Mouse (Mus musculus) liver, postnatal 0 days (tissue): ENCODE measurements around the gene Acrbp. TPM values are rescaled to one million over a fixed set of nuclear protein-coding genes. Genes with fewer than 3 reads are reported as not detected.

ENCODE experiments used
- ATAC-seq: fragments of 200-750 bp; cut with Nextera tagmentation; 2 replicates; pipeline ENCODE4 v1.8.0; 2017; ENCODE audit warnings: mild to moderate bottlenecking, moderate library complexity
- DNase-seq: peaks from one replicate; pipeline ENCODE4 v3.0.0-alpha.2; 2016
- H3K27ac ChIP-seq: fragments of 300-500 bp; sonication (generic); 2 replicates; pipeline ENCODE4 v1.5.1; 2014; ENCODE audit warnings: antibody characterized with exemption, moderate library complexity, mild to moderate bottlenecking, low read depth
- H3K27me3 ChIP-seq: fragments of 300-500 bp; sonication (generic); 2 replicates; pipeline ENCODE4 v1.6.1; 2014; ENCODE audit warnings: low read length, control low read depth, mixed read lengths; ENCODE audit not compliant: insufficient read depth
- H3K36me3 ChIP-seq: fragments of 300-500 bp; sonication (generic); replicated peaks from 2 replicates; pipeline ENCODE4 v1.6.1; 2014; ENCODE audit warnings: mild to moderate bottlenecking, control low read depth, low read length, moderate library complexity, mixed read lengths; ENCODE audit not compliant: insufficient read depth
- H3K4me1 ChIP-seq: fragments of 300-500 bp; sonication (generic); 2 replicates; pipeline ENCODE4 v1.6.1; 2014; ENCODE audit warnings: antibody characterized with exemption, mild to moderate bottlenecking, control low read depth; ENCODE audit not compliant: insufficient read depth
- H3K4me2 ChIP-seq: fragments of 300-500 bp; sonication (generic); 2 replicates; pipeline ENCODE4 v1.6.1; 2014; ENCODE audit warnings: low read depth, mild to moderate bottlenecking, low read length, moderate library complexity, mixed read lengths
- H3K4me3 ChIP-seq: fragments of 300-500 bp; sonication (generic); 2 replicates; pipeline ENCODE4 v1.5.1; 2014; ENCODE audit warnings: low read depth, low read length
- H3K9ac ChIP-seq: fragments of 300-500 bp; sonication (generic); replicated peaks from 2 replicates; pipeline ENCODE4 v1.6.1; 2014; ENCODE audit warnings: mild to moderate bottlenecking, moderate library complexity
- H3K9me3 ChIP-seq: fragments of 300-500 bp; sonication (generic); 2 replicates; pipeline ENCODE4 v1.6.1; 2016; ENCODE audit warnings: mild to moderate bottlenecking, control low read depth, low read length, mixed read lengths
- CTCF ChIP-seq: sonication (generic); IDR thresholded peaks from 2 replicates; pipeline ENCODE4 v1.5.1; 2016; ENCODE audit warnings: antibody characterized with exemption, low read depth
- EP300 ChIP-seq: IDR thresholded peaks from 2 replicates; pipeline ENCODE4 v1.6.1; 2016; ENCODE audit warnings: antibody characterized with exemption, low read depth, mild to moderate bottlenecking
- WGBS: fragments of 180-500 bp; shearing (Covaris S2); extraction: QIAGEN DNeasy Blood & Tissue Kit; methylation state at CpG from one replicate; pipeline ENCODE4 v1.1.7; 2014; ENCODE audit not compliant: insufficient replicate concordance; 5-methylcytosine and 5-hydroxymethylcytosine counted together
- polyA plus RNA-seq: library from polyadenylated mRNA; unstranded; fragments of >200 nt; fragmentation: Nextera tagmentation; extraction: Ambion mirVana; gene quantifications from 2 replicates; pipeline ENCODE4 v1.2.1, GENCODE M21; 2015

Acrbp gene
- polyA plus RNA-seq, 1 experiment from 2014 or later: 2.0 TPM

DNA sequence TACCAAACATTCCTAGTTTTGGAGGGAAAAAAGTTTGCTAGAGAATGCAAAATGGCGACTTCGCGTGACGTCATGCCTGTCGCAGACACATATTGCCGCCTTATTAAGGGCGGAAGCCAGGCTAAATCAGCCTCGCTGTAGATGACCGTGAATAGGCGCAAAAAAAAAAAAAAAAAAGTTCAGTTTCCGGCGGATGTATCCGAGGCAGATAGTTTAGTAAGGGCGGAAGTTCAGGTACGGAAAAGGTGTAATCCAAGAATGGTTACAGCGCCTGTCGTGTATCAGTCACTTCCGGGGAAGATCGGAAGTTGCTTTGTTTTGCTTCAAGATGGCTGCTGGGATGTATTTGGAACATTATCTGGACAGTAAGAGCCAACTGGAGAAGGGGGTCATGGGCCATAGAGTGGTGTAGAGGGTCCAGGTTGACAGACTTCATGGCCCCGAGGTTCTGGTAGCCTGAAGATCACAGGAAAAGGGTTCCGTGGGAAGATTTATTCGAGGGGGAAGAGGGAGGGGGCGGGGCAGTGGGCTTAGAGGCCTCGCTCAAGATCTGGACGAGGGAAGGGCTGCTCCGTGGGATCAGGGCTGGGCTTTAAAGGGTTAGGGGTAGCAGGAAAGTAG, 9.8 kb upstream of the Acrbp start, which contains the start of gene Ing4:
Ing4 (plus strand) TSS at position 228 of the 621 bp plus-strand sequence.
- Histone ChIP-seq H3K27me3 (no peaks in the 10 kb centered on the region), H3K4me3 (peak within 1 kb of the TSS; percentile 79), H3K4me2 (peak within 1 kb of the TSS; percentile 91), H3K4me1 (peaks cover 26% of the 10 kb centered on the region), H3K36me3 (peaks cover 29% of the 10 kb centered on the region), H3K9me3 (no peaks in the 10 kb centered on the region), H3K9ac (peak within 1 kb of the TSS; percentile 74), H3K27ac (peak within 1 kb of the TSS; percentile 74)
- peak; percentile 90 for DNase-seq
- 0% methylated on average over 26 of the region's 26 CpGs for WGBS
- peak; percentile 98 for ATAC-seq
- TF ChIP-seq CTCF (no peak), EP300 (peak; percentile 88)

DNA sequence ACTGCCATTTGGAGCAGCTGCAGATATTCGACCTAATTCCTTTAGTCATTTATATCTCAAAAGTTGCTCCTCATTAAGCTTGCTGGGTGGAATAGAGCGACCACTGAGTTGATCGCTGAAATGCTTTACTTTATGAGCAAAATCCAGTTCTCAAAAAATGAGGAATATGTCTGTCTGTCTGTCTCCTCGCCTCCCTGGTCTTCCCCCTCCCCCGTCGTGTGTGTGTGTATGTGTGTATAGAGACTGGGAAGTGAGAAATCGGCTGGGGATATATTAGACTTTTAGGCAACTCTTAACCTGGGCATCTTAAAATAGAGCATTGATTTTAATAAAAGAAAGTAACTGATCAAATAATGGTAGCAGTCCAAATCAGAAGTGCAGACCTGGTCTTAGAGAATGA, 9.3 kb upstream of the Acrbp start:
- Histone ChIP-seq H3K27me3 (no peaks in the 10 kb centered on the region), H3K4me1 (peaks cover 26% of the 10 kb centered on the region), H3K27ac (peak overlapping the region; percentile 74), H3K9me3 (no peaks in the 10 kb centered on the region), H3K36me3 (peaks cover 29% of the 10 kb centered on the region), H3K9ac (peak overlapping the region; percentile 74), H3K4me2 (peak overlapping the region; percentile 91), H3K4me3 (peak overlapping the region; percentile 79)
- DNase-seq (no peak), ATAC-seq (no peak)
- TF ChIP-seq EP300: no peak
- no peak for TF ChIP-seq CTCF
- 4% methylated on average over 7 of the region's 7 CpGs for WGBS

DNA sequence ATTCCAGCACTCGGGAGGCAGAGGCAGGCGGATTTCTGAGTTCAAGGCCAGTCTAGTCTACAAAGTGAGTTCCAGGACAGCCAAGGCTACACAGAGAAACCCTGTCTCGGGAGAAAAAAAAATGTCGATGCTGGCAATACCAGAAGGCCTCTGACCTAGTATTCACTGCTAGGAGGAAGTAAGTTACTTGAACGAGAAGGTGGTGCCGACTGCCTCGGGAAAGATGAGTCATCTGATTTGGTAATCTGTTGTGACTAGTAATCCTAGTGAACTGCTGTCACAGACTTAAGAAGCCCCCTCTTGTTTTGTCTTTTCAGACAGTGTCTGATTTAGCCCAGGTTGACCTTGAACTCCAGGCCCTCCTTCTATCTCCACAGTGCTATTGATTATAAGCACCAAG, 8.4 kb upstream of the Acrbp start:
- H3K9ac ChIP-seq: no peak overlapping the region
- H3K4me3 ChIP-seq: no peak overlapping the region
- H3K4me1 ChIP-seq: peaks cover 26% of the 10 kb centered on the region
- peaks cover 26% of the 10 kb centered on the region for H3K36me3 ChIP-seq
- peak overlapping the region; percentile 45 for H3K27ac ChIP-seq
- H3K27me3 ChIP-seq: no peaks in the 10 kb centered on the region
- 44% methylated on average over 7 of the region's 7 CpGs for WGBS
- H3K4me2 ChIP-seq: peak overlapping the region; percentile 91; the same call in 1 of the 2 replicates
- TF ChIP-seq EP300 (no peak), CTCF (no peak)
- ATAC-seq (no peak), DNase-seq (no peak)
- H3K9me3 ChIP-seq: no peaks in the 10 kb centered on the region

DNA sequence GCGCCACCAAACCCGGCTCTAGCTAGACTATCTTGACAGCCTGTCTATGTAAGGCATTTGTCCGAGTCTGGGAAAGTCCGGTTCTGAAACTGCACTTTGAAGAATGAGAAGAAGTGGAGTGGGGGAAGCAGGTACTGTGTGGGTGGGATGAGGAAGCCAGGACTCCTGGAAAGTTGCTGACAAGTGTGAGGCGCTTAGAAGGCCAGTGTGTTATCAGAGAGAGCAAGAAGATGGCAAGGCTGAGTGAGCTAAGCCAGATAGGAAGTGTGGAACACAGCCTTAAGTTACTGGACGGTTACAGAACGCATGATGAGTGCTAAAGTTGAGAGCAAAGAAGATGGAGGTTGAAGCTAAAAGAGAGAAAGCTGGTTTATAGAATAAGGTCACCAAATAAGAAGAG, 7.4 kb upstream of the Acrbp start:
- Histone ChIP-seq H3K9me3 (no peaks in the 10 kb centered on the region), H3K4me2 (no peak overlapping the region), H3K36me3 (peaks cover 34% of the 10 kb centered on the region), H3K4me1 (peaks cover 26% of the 10 kb centered on the region), H3K9ac (no peak overlapping the region), H3K27ac (no peak overlapping the region), H3K4me3 (no peak overlapping the region), H3K27me3 (no peaks in the 10 kb centered on the region)
- DNase-seq (no peak), ATAC-seq (no peak)
- WGBS: 70% methylated on average over 7 of the region's 7 CpGs
- no peak for TF ChIP-seq EP300
- TF ChIP-seq CTCF: no peak

DNA sequence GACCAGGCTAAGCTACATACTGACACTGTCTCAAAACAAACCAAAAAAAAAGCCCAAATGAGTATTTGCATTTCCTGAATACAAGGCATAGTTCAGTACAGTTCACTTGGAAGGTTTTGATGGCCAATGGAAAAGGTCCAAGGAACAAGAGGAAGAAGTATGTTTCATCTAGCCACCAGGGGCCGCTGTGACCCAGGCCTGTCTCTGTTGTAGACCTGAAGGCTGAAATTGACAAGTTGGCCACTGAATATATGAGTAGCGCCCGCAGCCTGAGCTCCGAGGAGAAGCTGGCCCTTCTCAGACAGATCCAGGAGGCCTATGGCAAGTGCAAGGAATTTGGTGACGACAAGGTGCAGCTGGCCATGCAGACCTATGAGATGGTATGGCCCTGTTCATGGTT, 2.8 kb upstream of the Acrbp start:
- Histone ChIP-seq H3K36me3 (peaks cover 65% of the 10 kb centered on the region), H3K27me3 (no peaks in the 10 kb centered on the region), H3K9me3 (no peaks in the 10 kb centered on the region), H3K27ac (no peak overlapping the region), H3K9ac (no peak overlapping the region), H3K4me1 (peaks cover 3% of the 10 kb centered on the region; the same call in 1 of the 2 replicates), H3K4me2 (no peak overlapping the region), H3K4me3 (no peak overlapping the region)
- whole genome bisulfite sequencing: 36% methylated on average over 5 of the region's 5 CpGs
- peak; percentile 59 for ATAC-seq
- TF ChIP-seq EP300 (no peak), CTCF (peak; percentile 96)
- DNase-seq: peak; percentile 85

DNA sequence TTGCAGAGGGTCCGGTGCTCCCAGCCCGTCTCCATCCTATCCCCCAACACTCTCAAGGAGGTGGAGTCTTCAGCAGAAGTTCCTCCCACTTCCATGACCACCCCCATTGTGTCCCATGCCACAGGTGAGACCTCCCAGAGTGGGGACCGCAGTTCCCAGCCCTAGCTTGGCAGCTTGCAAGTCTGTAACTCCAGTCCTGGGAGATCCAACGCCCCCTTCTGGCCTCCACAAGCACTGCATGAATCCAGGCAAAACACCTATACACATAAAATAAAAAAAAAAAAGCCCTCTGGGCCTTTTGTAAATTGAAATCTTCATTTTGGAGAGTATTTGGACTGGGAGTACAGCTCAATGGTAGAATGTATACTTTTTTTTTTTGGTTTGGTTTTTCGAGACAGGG, 1.7 kb downstream of the Acrbp start:
- H3K4me3 ChIP-seq: no peak overlapping the region
- no peaks in the 10 kb centered on the region for H3K9me3 ChIP-seq
- no peaks in the 10 kb centered on the region for H3K27me3 ChIP-seq
- TF ChIP-seq EP300 (no peak), CTCF (peak; percentile 52)
- ATAC-seq: no peak
- no peaks in the 10 kb centered on the region for H3K4me1 ChIP-seq
- H3K4me2 ChIP-seq: no peak overlapping the region
- DNase-seq: no peak
- H3K9ac ChIP-seq: no peak overlapping the region
- peaks cover 56% of the 10 kb centered on the region for H3K36me3 ChIP-seq
- 76% methylated on average over 5 of the region's 5 CpGs for WGBS
- no peak overlapping the region for H3K27ac ChIP-seq

DNA sequence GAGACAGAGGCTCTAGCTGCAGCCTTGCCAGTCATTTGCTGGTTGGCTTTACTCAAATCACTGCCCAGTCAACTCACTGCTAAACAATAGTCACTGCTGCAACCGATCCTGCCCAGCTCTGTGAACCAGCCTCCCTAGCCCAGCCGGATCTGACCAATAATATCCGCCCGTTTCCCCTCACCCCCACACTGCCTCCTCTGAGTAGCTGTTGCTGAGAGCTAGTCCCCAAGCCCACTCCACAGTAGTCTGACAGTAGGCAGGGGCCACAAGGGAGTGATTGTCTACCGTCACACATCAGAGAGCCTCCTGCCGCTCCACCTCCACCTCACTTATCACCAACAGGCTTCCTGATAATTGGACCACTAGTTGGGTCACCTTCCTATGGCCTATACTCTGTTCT, 12.0 kb downstream of the Acrbp start:
- WGBS: 54% methylated on average over 6 of the region's 6 CpGs
- TF ChIP-seq EP300 (no peak), CTCF (no peak)
- Histone ChIP-seq H3K27ac (no peak overlapping the region), H3K4me1 (no peaks in the 10 kb centered on the region), H3K36me3 (no peaks in the 10 kb centered on the region), H3K9me3 (no peaks in the 10 kb centered on the region), H3K4me3 (no peak overlapping the region), H3K4me2 (no peak overlapping the region), H3K27me3 (0 out of 2 replicates have a peak, but pooled peaks cover 4% of the 10 kb centered on the region), H3K9ac (no peak overlapping the region)
- DNase-seq: no peak
- no peak for ATAC-seq
